Mouse (Mus musculus) CH12.LX (cell line): Measurements from ENCODE around the gene Ankrd36. TPM values are rescaled to one million over a fixed set of nuclear protein-coding genes. Genes with fewer than 3 reads are reported as not detected.

ENCODE experiments used
- DNase-seq: peaks from one replicate; pipeline ENCODE4 v3.0.0-alpha.2; 2013; ENCODE audit errors: extremely low read depth
- H3K27ac ChIP-seq: 2 replicates; pipeline ENCODE4 v1.5.1; 2012; ENCODE audit warnings: low read depth, mild to moderate bottlenecking, control low read depth, moderate library complexity; ENCODE audit not compliant: insufficient read depth
- H3K27me3 ChIP-seq: replicated peaks from 2 replicates; pipeline ENCODE3; 2012; ENCODE audit warnings: inconsistent platforms
- H3K36me3 ChIP-seq, 2 experiments: replicated peaks in 1 of 2; 2 replicates each; pipeline versions ENCODE3 to v1.6.1; 2012; ENCODE audit warnings: inconsistent platforms in 1 of 2, low read length in 1 of 2, mild to moderate bottlenecking in 1 of 2, mixed read lengths in 1 of 2, moderate library complexity in 1 of 2; ENCODE audit not compliant: control insufficient read depth in 1 of 2, insufficient read depth in 1 of 2
- H3K4me1 ChIP-seq, 2 experiments: 2 replicates each; pipeline ENCODE4 v1.6.1; 2012; ENCODE audit warnings: inconsistent platforms in 1 of 2, moderate library complexity in 1 of 2; ENCODE audit not compliant: insufficient read depth in 2 of 2, control insufficient read depth in 1 of 2
- H3K4me2 ChIP-seq: 2 replicates; pipeline ENCODE4 v1.6.1; 2012; ENCODE audit warnings: low read depth, mild to moderate bottlenecking, control low read depth; ENCODE audit not compliant: poor library complexity, insufficient read depth, severe bottlenecking
- H3K4me3 ChIP-seq, 3 experiments: fragments of 150-350 bp in 1 of 3; sonication (generic) in 1 of 3; replicated peaks in 1 of 3; 2 replicates each; pipeline versions ENCODE3 to v1.5.1; 2011 to 2012; ENCODE audit warnings: low read depth in 2 of 3, low read length in 2 of 3, mild to moderate bottlenecking in 2 of 3, moderate library complexity in 2 of 3, control low read depth in 1 of 3, improper control_type of control experiment in 1 of 3, inconsistent platforms in 1 of 3, mixed read lengths in 1 of 3; ENCODE audit not compliant: poor library complexity in 1 of 3
- H3K79me2 ChIP-seq: replicated peaks from 2 replicates; pipeline ENCODE4 v1.6.1; 2012; ENCODE audit warnings: mild to moderate bottlenecking, moderate library complexity; ENCODE audit not compliant: control insufficient read depth, poor library complexity, insufficient read depth, severe bottlenecking; ENCODE audit errors: extremely low read depth
- H3K9ac ChIP-seq: 2 replicates; pipeline ENCODE4 v1.6.1; 2012; ENCODE audit warnings: low read depth, mild to moderate bottlenecking, control low read depth, moderate library complexity; ENCODE audit not compliant: insufficient read depth
- H3K9me3 ChIP-seq: replicated peaks from 2 replicates; pipeline ENCODE3; 2012; ENCODE audit warnings: low read length, inconsistent platforms, mixed read lengths
- CHD1 ChIP-seq: IDR thresholded peaks from 2 replicates; pipeline ENCODE4 v1.6.1; 2012; ENCODE audit warnings: low read depth, low read length, improper control_type of control experiment, inconsistent platforms
- CHD2 ChIP-seq: IDR thresholded peaks from 2 replicates; pipeline ENCODE4 v1.6.1; 2011; ENCODE audit warnings: low read length, improper control_type of control experiment
- E2F4 ChIP-seq: IDR thresholded peaks from 2 replicates; pipeline ENCODE4 v1.6.1; 2011; ENCODE audit warnings: low read depth, low read length, improper control_type of control experiment; ENCODE audit not compliant: insufficient replicate concordance
- MAX ChIP-seq: IDR thresholded peaks from 2 replicates; pipeline ENCODE4 v1.6.1; 2011; ENCODE audit warnings: low read length, improper control_type of control experiment
- MAZ ChIP-seq: IDR thresholded peaks from 2 replicates; pipeline ENCODE4 v1.6.1; 2012; ENCODE audit warnings: low read depth, mild to moderate bottlenecking, inconsistent platforms, low read length, improper control_type of control experiment, moderate library complexity
- MEF2A ChIP-seq: IDR thresholded peaks from 2 replicates; pipeline ENCODE4 v1.6.1; 2014; ENCODE audit warnings: low read depth, mild to moderate bottlenecking, inconsistent platforms, low read length, improper control_type of control experiment, borderline replicate concordance
- MXI1 ChIP-seq: IDR thresholded peaks from 2 replicates; pipeline ENCODE4 v1.6.1; 2011; ENCODE audit warnings: mild to moderate bottlenecking, low read depth, low read length, improper control_type of control experiment
- MYC ChIP-seq: IDR thresholded peaks from 2 replicates; pipeline ENCODE4 v1.6.1; 2011; ENCODE audit warnings: low read depth, mild to moderate bottlenecking, improper control_type of control experiment, low read length
- NRF1 ChIP-seq: IDR thresholded peaks from 2 replicates; pipeline ENCODE4 v1.6.1; 2014; ENCODE audit warnings: low read depth, mild to moderate bottlenecking, inconsistent platforms, low read length, improper control_type of control experiment, moderate library complexity
- POLR2A ChIP-seq: IDR thresholded peaks from 2 replicates; pipeline ENCODE4 v1.6.1; 2011; ENCODE audit warnings: low read depth, mild to moderate bottlenecking, improper control_type of control experiment, low read length
- RAD21 ChIP-seq: IDR thresholded peaks from 2 replicates; pipeline ENCODE4 v1.6.1; 2011; ENCODE audit warnings: low read depth, mild to moderate bottlenecking, low read length, improper control_type of control experiment, moderate library complexity
- SMC3 ChIP-seq: IDR thresholded peaks from 2 replicates; pipeline ENCODE4 v1.6.1; 2011; ENCODE audit warnings: low read depth, low read length, improper control_type of control experiment
- ZC3H11A ChIP-seq: IDR thresholded peaks from 2 replicates; pipeline ENCODE4 v1.6.1; 2012; ENCODE audit warnings: low read depth, mild to moderate bottlenecking, inconsistent platforms, low read length, improper control_type of control experiment
- ZMIZ1 ChIP-seq: IDR thresholded peaks from 2 replicates; pipeline ENCODE4 v1.6.1; 2012; ENCODE audit warnings: low read depth, mild to moderate bottlenecking, inconsistent platforms, low read length, improper control_type of control experiment
- ZNF384 ChIP-seq: IDR thresholded peaks from 2 replicates; pipeline ENCODE4 v1.6.1; 2012; ENCODE audit warnings: low read depth, low read length, improper control_type of control experiment, inconsistent platforms
- dilution Hi-C: fragments of 300-500 bp; cut with MboI; formaldehyde crosslinking; loops from 2 replicates; pipeline ENCODE4 v1.14.3; 2020; ENCODE audit warnings: low sequenced_read_pairs; ENCODE audit not compliant: extremely low pct_unique_long_range_greater_than_20kb, extremely low pct_ligation_motif_present
- in situ Hi-C: fragments of 300-500 bp; cut with MboI; formaldehyde crosslinking; loops from 3 replicates; pipeline ENCODE4 v1.14.3; 2019; ENCODE audit warnings: low sequenced_read_pairs, low pct_ligation_motif_present, low pct_unique_long_range_greater_than_20kb, mixed read lengths
- polyA plus RNA-seq: library from polyadenylated mRNA; unstranded; fragments of >175 nt; gene quantifications from 2 replicates; pipeline ENCODE4 v1.2.1, GENCODE M21; 2012; ENCODE audit warnings: low read depth; ENCODE audit not compliant: insufficient read length
- total RNA-seq, 2 experiments: library from RNA; depleted of rRNA; stranded (reverse); fragments of 300-350 nt in 1 of 2; fragments of >200 nt in 1 of 2; gene quantifications; 2 replicates each; pipeline ENCODE4 v1.2.3; 2012 to 2014

Ankrd36 gene
- total and polyA plus RNA-seq, 3 experiments = not detected

GRCm38 (mm10) chr11:5707530-5708353 is 138.3 kb downstream of the Ankrd36 start (continued):
- TF ChIP-seq E2F4 (no peak), CHD2 (no peak), POLR2A (peak; percentile 93), SMC3 (no peak; the same call in 1 of the 2 replicates), ZMIZ1 (peak; percentile 73), MXI1 (no peak)

DNA sequence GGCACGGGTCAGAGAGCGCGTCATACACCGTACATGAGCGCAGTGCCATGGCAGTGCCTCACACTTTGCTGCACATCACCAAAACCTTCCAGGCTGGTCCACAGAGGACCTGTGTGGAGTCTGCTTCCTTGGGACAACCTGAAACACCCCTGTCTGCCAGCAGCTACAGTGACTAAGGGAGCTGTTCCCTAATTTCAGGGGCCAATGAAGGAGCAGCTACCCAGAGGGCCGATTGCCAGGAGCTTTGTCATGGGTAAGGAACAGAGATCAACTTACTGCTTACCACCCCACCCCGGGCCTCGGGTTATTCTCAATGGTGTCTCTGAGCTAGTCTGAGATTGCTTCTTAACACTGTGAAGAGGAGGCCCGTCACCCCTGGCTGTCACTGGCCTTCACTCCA is 145.7 kb downstream of the Ankrd36 start:
- Histone ChIP-seq H3K27ac (no peak overlapping the region), H3K9me3 (no peaks in the 10 kb centered on the region), H3K9ac (no peak overlapping the region), H3K4me3 (no peak overlapping the region), H3K4me1 (peaks cover 0 to 9% of the 10 kb centered on the region in 2 experiments; a peak in 3 of 4 replicates), H3K4me2 (no peak overlapping the region), H3K36me3 (peaks cover 37 to 51% of the 10 kb centered on the region in 2 experiments), H3K79me2 (no peaks in the 10 kb centered on the region), H3K27me3 (no peaks in the 10 kb centered on the region)
- in situ Hi-C loops (no loop called here), dilution Hi-C loops (no loop called here)
- no peak for DNase-seq
- TF ChIP-seq MYC (no peak), MAZ (no peak), SMC3 (no peak), CHD1 (no peak), MAX (no peak), NRF1 (no peak)

DNA sequence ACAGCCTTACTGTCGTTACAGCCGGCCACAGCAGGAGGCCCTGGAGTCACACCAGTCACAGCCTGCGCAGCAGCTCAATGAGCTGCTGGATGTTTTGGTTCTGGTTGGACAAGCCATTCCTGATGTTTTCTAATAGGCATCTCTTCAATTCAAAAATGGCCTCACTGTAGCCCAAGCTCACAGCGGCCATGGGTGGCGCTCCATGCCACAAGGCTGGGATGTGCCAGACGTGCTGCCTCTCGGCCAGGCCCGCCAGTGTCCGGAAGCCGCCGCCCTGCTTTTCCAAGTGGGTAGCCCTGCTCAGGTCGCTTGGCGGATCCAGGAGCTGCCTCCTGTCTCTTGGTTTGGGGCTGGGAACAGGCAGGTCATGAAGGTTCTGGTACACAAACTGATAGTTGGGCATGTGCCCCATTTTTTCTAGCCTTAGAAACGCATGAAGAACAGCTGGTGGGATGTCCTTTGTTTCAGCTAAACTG is 146.2 kb downstream of the Ankrd36 start, which contains the start of gene Mrps24:
Gene Mrps24 (minus strand): TSS at position 51 of the 476 bp plus-strand sequence.
- no peak within 1 kb of the TSS for H3K27ac ChIP-seq
- in situ Hi-C loops (no loop called here), dilution Hi-C loops (no loop called here)
- peaks cover 0 to 9% of the 10 kb centered on the region in 2 experiments; a peak in 3 of 4 replicates for H3K4me1 ChIP-seq
- no peak within 1 kb of the TSS for H3K9ac ChIP-seq
- no peaks in the 10 kb centered on the region for H3K9me3 ChIP-seq
- H3K79me2 ChIP-seq = no peaks in the 10 kb centered on the region
- H3K4me3 ChIP-seq = no peak within 1 kb of the TSS
- peaks cover 37 to 51% of the 10 kb centered on the region in 2 experiments for H3K36me3 ChIP-seq
- no peaks in the 10 kb centered on the region for H3K27me3 ChIP-seq
- DNase-seq = no peak
- no peak within 1 kb of the TSS for H3K4me2 ChIP-seq
- TF ChIP-seq MEF2A = no peak
- no peak for TF ChIP-seq RAD21
- no peak for TF ChIP-seq ZNF384
- TF ChIP-seq ZC3H11A = no peak
